Mouse (Mus musculus): ENCODE measurements around the gene Scgb1c1. TPM values are rescaled to one million over a fixed set of nuclear protein-coding genes. Genes with fewer than 3 reads are reported as not detected.

Scgb1c1 gene
- polyA plus RNA-seq, 1 experiment from 2014 or later: not detected

DNA sequence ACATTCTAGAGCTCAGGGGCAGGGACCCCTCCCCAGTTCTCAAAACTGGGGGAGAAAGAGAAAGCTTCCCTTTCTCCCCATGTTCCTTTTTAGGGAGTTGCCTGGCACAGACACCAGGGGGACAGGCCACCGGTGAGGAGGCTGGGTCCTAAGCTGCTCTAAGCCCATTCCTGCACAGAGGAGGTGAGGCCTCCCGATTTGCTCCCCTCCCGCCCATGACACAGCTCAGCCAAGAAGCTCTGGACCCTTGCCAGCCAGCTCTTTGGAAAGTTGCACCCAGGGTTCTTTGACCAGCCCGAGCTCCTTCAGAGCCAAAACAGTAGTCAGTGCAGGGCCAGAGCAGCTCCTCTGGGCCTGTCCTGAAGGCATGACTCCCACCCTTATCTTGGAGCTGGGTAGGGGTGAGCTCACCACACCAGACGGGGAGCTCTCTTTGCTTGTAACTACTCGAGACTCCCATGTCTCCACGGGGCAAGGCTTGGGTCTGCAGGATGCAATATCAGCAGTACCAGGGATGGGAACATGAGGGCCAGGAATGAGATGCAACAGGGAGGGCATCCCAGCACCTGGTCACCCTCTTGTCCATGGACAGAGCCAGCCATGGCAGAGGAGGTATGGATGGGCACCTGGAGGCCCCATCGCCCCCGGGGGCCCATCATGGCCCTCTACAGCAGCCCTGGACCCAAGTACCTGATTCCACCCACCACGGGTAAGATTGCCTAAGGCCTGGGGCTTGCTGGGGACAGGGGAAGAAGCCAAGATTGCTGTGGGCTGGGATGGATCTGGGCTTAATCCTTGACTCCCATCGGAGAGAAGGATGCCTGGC, 2.6 kb downstream of the Scgb1c1 start, which contains the start of gene Odf3:
Odf3 (plus strand) TSS at position 51 of the 826 bp plus-strand sequence.
- Histone ChIP-seq H3K4me1 (peaks cover 3% of the 10 kb centered on the region; the same call in 1 of the 2 replicates), H3K9ac (replicated peaks) (no peak within 1 kb of the TSS), H3K9me3 (no peaks in the 10 kb centered on the region), H3K27me3 (no peaks in the 10 kb centered on the region; the same call in 1 of the 2 replicates), H3K4me3 (no peak within 1 kb of the TSS), H3K27ac (replicated peaks) (no peak within 1 kb of the TSS), H3K4me2 (replicated peaks) (no peak within 1 kb of the TSS), H3K36me3 (peaks cover 13% of the 10 kb centered on the region)
- ATAC-seq (replicated peaks): no peak
- WGBS: 62% methylated on average over 11 of the region's 11 CpGs

GRCm38 (mm10) chr7:140848591-140848990, 3.2 kb downstream of the Scgb1c1 start:
- no peak overlapping the region for H3K27ac ChIP-seq (replicated peaks)
- peaks cover 3% of the 10 kb centered on the region; the same call in 1 of the 2 replicates for H3K4me1 ChIP-seq
- peaks cover 20% of the 10 kb centered on the region for H3K36me3 ChIP-seq
- ATAC-seq (replicated peaks): no peak
- H3K4me3 ChIP-seq: no peak overlapping the region
- no peaks in the 10 kb centered on the region for H3K9me3 ChIP-seq
- no peaks in the 10 kb centered on the region; the same call in 1 of the 2 replicates for H3K27me3 ChIP-seq
- WGBS: 89% methylated on average over 10 of the region's 10 CpGs
- no peak overlapping the region for H3K4me2 ChIP-seq (replicated peaks)
- no peak overlapping the region for H3K9ac ChIP-seq (replicated peaks)

- H3K4me3 ChIP-seq: no peak overlapping the region
- no peak overlapping the region for H3K4me2 ChIP-seq (replicated peaks)
- WGBS: 93% methylated on average over 4 of the region's 4 CpGs
- H3K9me3 ChIP-seq: no peaks in the 10 kb centered on the region
- peaks cover 27% of the 10 kb centered on the region for H3K36me3 ChIP-seq
- H3K9ac ChIP-seq (replicated peaks): no peak overlapping the region
- peaks cover 13% of the 10 kb centered on the region for H3K4me1 ChIP-seq
- H3K27me3 ChIP-seq: no peaks in the 10 kb centered on the region
- ATAC-seq (replicated peaks): no peak
- no peak overlapping the region for H3K27ac ChIP-seq (replicated peaks)
These were observed 6.6 kb downstream of the Scgb1c1 start for GRCm38 (mm10) chr7:140851916-140852315.

GRCm38 (mm10) chr7:140853386-140853785, 8.0 kb downstream of the Scgb1c1 start:
- peaks cover 27% of the 10 kb centered on the region for H3K36me3 ChIP-seq
- no peaks in the 10 kb centered on the region for H3K9me3 ChIP-seq
- no peaks in the 10 kb centered on the region for H3K27me3 ChIP-seq
- no peak overlapping the region for H3K4me3 ChIP-seq
- 84% methylated on average over 9 of the region's 9 CpGs for WGBS
- H3K4me2 ChIP-seq (replicated peaks): no peak overlapping the region
- ATAC-seq (replicated peaks): no peak
- H3K27ac ChIP-seq (replicated peaks): no peak overlapping the region
- H3K9ac ChIP-seq (replicated peaks): no peak overlapping the region
- peaks cover 18% of the 10 kb centered on the region for H3K4me1 ChIP-seq

GRCm38 (mm10) chr7:140854483-140854882, 9.1 kb downstream of the Scgb1c1 start:
- H3K27ac ChIP-seq (replicated peaks): no peak overlapping the region
- no peak overlapping the region for H3K4me2 ChIP-seq (replicated peaks)
- no peaks in the 10 kb centered on the region for H3K27me3 ChIP-seq
- no peaks in the 10 kb centered on the region for H3K9me3 ChIP-seq
- peaks cover 29% of the 10 kb centered on the region for H3K36me3 ChIP-seq
- H3K9ac ChIP-seq (replicated peaks): no peak overlapping the region
- H3K4me3 ChIP-seq: no peak overlapping the region
- peaks cover 29% of the 10 kb centered on the region for H3K4me1 ChIP-seq
- no peak for ATAC-seq (replicated peaks)
- 93% methylated on average over 18 of the region's 18 CpGs for WGBS

DNA sequence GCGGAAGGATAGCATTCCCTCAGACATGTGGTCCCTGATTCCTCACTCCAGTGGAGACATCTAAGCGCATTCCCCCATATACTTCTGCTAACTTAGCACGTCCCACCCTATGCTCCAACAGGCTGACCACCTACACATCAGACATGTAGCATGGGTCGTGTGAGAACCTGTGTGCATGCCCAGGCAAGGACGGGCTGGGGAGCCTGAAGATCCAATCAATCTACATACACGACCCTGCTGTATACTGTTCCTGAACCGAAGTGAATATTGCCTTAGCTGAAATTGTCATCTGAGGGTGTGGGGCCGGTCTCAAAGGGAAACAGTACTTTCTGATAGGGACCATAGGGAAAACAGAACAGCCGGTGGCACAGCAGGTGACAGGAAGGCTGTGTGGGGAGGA, 9.8 kb downstream of the Scgb1c1 start:
- ATAC-seq (replicated peaks): no peak
- no peak overlapping the region for H3K27ac ChIP-seq (replicated peaks)

DNA sequence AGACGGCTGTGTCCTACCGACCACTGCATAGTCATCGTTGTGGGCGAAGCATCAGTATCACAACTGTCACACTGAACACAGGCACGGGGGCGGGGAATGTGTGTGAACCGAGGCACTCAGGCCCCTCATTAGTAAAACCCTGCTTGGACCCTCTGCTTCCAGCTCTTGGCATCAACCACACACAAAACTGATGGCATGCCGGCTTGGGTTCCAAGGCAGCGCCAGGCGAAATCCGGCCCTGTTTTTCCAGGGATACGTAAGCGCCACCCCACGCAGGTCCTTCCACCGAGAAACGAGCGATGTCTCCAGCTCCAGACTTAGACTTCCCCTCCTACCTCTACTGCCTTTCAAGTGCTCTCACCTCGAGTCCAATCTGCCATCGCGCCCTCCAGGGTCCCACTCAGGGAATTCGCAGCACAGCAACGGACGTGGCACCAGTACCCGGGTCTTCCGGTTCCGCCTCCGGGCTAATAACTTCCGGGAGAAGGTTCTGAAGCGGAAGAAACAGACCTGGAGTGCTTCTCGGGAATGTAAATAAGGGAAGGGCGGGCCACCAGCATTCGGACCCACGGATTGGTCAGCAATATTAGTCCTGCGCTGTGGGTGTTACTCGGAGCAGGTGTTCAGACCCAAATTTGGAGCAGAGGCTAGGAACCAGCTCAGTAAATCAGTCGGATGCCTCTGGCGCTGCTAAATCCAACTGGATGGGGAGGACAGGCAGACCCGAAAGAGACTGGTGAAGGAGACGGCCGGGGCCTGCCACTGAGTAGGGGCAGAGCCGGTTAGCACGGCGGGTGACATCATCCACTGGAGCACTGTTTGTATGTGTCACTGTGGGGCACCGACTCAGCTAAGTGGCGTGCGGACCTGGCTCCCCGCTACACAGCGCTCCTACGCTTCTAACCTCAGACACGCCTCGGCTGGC, 10.8 kb downstream of the Scgb1c1 start, which contains the start of gene Gm45785:
Gm45785 (minus strand) TSS at position 472 of the 925 bp plus-strand sequence.
- Histone ChIP-seq H3K36me3 (peaks cover 38% of the 10 kb centered on the region), H3K9me3 (no peaks in the 10 kb centered on the region), H3K4me2 (replicated peaks) (peak within 1 kb of the TSS; percentile 86), H3K27me3 (no peaks in the 10 kb centered on the region), H3K27ac (replicated peaks) (peak within 1 kb of the TSS; percentile 92), H3K4me1 (peaks cover 32% of the 10 kb centered on the region), H3K4me3 (peak within 1 kb of the TSS; percentile 68), H3K9ac (replicated peaks) (peak within 1 kb of the TSS; percentile 78)
- peak; percentile 75 for ATAC-seq (replicated peaks)
- 2% methylated on average over 51 of the region's 51 CpGs for WGBS

More for the DNA sequence above, 9.8 kb downstream of the Scgb1c1 start:
- H3K4me1 ChIP-seq: peaks cover 32% of the 10 kb centered on the region
- H3K9ac ChIP-seq (replicated peaks): peak overlapping the region; percentile 78
- peak overlapping the region; percentile 68 for H3K4me3 ChIP-seq
- H3K27me3 ChIP-seq: no peaks in the 10 kb centered on the region
- no peaks in the 10 kb centered on the region for H3K9me3 ChIP-seq
- WGBS: 79% methylated on average over 9 of the region's 9 CpGs
- peak overlapping the region; percentile 86 for H3K4me2 ChIP-seq (replicated peaks)
- H3K36me3 ChIP-seq: peaks cover 32% of the 10 kb centered on the region

DNA sequence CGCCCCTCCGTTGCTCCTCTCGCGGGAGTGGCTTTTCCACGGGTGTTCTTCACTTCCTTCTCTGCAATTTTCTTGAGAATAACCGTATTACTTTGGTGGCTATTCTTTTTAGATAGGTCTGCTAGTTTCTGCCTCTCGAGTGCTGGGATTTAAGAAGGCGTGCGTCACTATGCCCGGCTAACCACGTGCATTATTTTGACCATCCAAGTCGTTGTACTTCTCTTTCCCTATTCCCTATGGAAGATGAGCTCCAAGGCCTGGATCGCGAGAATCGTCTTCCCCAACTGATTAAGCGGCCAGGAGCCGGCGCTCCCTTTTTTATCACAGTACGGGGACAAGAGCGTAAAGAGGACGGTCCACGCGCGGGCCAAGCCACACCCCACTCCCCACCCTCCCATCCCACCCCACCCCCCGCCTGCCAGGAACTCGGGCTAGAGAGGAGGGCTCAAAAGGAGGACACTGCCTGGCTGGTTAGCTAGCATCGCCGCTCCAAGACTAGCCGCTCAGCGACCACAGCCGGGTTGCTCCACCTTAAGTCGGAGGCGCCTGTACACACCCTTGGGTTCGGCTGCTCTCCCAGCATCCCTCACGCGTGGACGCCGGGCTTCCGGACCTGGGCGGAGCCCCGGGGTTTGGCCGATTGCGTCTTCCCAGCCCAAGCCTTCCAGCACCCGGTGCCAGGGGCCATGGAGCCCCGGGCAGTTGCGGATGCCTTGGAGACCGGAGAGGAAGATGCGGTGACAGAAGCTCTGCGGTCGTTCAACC, 11.6 kb downstream of the Scgb1c1 start, which contains the start of gene Ric8a:
Ric8a (plus strand) TSS at position 173 of the 765 bp plus-strand sequence.
- Histone ChIP-seq H3K4me3 (peak within 1 kb of the TSS; percentile 68), H3K36me3 (peaks cover 39% of the 10 kb centered on the region), H3K27me3 (no peaks in the 10 kb centered on the region), H3K9me3 (no peaks in the 10 kb centered on the region), H3K4me2 (replicated peaks) (peak within 1 kb of the TSS; percentile 86), H3K9ac (replicated peaks) (peak within 1 kb of the TSS; percentile 78), H3K4me1 (peaks cover 32% of the 10 kb centered on the region), H3K27ac (replicated peaks) (peak within 1 kb of the TSS; percentile 92)
- WGBS: under 1% methylated on average over 50 of the region's 50 CpGs
- peak; percentile 81 for ATAC-seq (replicated peaks)

DNA sequence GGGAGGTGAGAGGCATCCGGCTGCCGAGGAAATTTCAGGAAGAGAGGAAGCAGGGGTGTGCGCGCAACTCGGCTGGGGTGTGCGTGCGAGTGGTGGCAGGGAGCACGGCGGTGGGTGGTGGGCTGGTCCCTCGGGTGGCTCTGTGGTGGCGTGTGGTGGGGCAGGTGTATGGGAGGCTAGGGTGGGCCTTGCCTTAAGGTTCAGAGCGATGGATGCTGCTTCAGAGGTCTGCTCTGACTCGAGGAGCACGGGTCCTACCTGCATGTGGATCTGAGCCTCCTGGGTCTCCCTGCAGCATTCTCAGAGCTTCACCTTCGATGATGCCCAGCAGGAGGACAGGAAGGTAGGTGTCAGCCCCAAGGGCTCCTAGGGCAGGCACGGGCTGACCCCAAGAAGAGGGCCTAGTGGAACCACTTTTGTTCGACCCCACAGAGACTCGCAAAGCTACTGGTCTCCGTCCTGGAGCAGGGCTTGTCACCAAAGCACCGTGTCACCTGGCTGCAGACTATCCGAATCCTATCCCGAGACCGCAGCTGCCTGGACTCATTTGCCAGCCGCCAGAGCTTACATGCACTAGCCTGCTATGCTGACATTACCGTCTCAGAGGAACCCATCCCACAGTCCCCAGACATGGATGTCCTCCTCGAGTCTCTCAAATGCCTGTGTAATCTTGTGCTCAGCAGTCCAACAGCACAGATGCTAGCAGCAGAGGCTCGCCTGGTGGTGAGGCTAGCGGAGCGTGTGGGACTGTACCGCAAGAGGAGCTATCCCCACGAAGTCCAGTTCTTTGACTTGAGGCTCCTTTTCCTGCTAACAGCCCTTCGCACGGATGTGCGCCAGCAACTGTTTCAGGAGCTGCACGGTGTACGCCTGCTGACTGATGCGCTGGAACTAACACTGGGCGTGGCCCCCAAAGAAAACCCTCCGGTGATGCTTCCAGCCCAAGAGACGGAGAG, 12.5 kb downstream of the Scgb1c1 start, which contains the start of gene Bet1l:
Bet1l (minus strand) TSS at position 28 of the 956 bp plus-strand sequence.
- WGBS: 37% methylated on average over 40 of the region's 40 CpGs
- Histone ChIP-seq H3K9me3 (no peaks in the 10 kb centered on the region), H3K27ac (replicated peaks) (peak within 1 kb of the TSS; percentile 92), H3K36me3 (peaks cover 42% of the 10 kb centered on the region), H3K4me3 (peak within 1 kb of the TSS; percentile 68), H3K27me3 (no peaks in the 10 kb centered on the region), H3K4me2 (replicated peaks) (peak within 1 kb of the TSS; percentile 86), H3K4me1 (peaks cover 32% of the 10 kb centered on the region), H3K9ac (replicated peaks) (peak within 1 kb of the TSS; percentile 78)
- peak; percentile 57 for ATAC-seq (replicated peaks)

- Histone ChIP-seq H3K4me2 (replicated peaks) (peak overlapping the region; percentile 86), H3K27me3 (no peaks in the 10 kb centered on the region), H3K4me3 (peak overlapping the region; percentile 68), H3K9me3 (no peaks in the 10 kb centered on the region), H3K4me1 (peaks cover 32% of the 10 kb centered on the region), H3K36me3 (peaks cover 41% of the 10 kb centered on the region), H3K9ac (replicated peaks) (peak overlapping the region; percentile 78; the same call in 1 of the 2 replicates), H3K27ac (replicated peaks) (no peak overlapping the region)
- no peak for ATAC-seq (replicated peaks)
- 96% methylated on average over 8 of the region's 8 CpGs for WGBS
These were observed 13.4 kb downstream of the Scgb1c1 start for GRCm38 (mm10) chr7:140858746-140859145.

All from forebrain, embryonic 15.5 days (tissue).